Mouse (Mus musculus): ENCODE measurements around the gene 4930470P17Rik. TPM values are rescaled to one million over a fixed set of nuclear protein-coding genes. Genes with fewer than 3 reads are reported as not detected.

4930470P17Rik gene
- total RNA-seq, 2 experiments from 2014 or later = not detected

DNA sequence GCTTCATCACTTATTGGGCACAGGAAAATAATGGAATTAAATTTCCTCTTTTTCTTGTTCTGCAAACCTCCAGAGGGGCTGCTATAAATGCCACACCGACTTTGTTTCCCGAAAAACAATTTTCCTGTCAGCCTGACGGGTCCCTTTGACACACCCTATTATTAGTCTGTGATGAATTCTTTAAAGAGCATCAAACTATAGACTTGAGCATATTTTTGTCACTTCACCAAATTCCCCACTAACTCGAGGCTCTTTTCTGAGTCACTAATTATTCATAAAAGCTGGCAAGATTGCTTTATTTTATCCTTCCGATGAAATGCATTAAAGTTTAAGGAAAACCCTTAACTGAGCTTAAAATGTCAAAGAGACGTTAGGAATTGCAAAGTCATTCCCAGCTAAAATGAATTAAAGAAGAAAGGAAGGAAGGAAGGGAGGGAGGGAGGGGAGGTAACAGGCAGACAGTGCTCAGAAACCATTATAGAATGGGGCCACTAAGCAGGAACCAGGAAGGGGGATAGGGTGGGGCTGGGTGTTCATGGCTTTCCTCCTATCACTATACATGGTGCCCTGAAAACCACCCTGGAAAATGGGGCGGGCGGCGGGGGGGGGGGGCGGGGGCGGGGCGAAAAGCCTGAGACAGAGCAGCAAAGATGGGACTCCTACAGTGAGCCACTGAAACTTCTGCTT is 67.6 kb downstream of the 4930470P17Rik start:
- intact Hi-C loops (cut with DNase I; ENCODE audit: low total_unique reads) = no loop called here

DNA sequence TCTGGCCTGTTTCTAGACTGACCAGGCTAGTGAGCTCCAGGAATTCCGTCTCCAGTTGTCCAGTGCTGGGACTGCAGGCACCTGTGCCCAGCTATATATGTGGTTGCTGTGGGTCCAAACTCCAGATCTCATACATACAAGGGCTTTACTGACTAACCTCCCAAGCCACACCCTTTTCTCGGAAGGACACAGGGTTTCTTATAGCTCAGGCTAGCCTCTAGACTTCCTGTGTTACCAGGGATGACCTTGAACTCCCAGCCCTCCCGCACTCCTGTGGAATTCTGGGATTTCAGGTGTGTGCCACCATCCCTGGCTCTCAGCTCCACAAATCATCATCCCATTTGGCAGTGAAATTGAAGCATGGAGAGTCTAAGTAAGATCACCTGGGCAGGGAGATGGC is 71.6 kb downstream of the 4930470P17Rik start:
- no peak for DNase-seq
- intact Hi-C loops (cut with DNase I; ENCODE audit: low total_unique reads) = no loop called here

More for the DNA sequence above, 67.6 kb downstream of the 4930470P17Rik start:
- DNase-seq = no peak

DNA sequence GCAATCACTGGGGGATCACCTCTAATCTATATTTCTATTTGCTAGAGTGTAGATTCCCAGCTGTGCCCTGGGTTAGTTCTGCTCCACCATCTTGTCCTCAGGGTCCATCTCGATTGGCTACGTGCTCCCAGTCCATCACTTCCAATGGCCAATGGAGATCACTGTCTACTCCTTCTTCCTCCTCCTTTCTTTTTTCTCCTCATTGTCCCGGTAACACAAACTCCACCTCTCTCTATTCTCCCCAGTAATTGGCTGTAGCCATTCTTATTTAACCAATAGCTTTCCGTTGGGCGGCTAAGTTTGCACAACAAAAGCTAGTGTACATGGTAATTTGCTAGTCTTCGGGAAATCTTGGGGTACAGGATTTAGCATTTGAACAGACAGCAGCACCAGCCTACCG is 72.1 kb downstream of the 4930470P17Rik start:
- no peak for DNase-seq
- intact Hi-C loops (cut with DNase I; ENCODE audit: low total_unique reads) = no loop called here

Other genes starting within 250 kb of the 4930470P17Rik start
- gene Bcas1, start 174.2 kb downstream of the 4930470P17Rik start, total RNA-seq (2021) = 1 to 10 TPM; 2.4 to 6.4 TPM
- gene Pfdn4, start 105.6 kb downstream of the 4930470P17Rik start, total RNA-seq (2021) = 10 to 100 TPM; 13.3 to 19.1 TPM
- gene Cyp24a1, start 104.9 kb downstream of the 4930470P17Rik start, total RNA-seq (2021) = not detected
- 10 to 100 TPM; 13.6 to 17.0 TPM for gene Dok5, start 129.8 kb upstream of the 4930470P17Rik start, total RNA-seq (2021)

All from gastrocnemius, postnatal 14 days (tissue).